Mouse (Mus musculus) lung, postnatal 0 days (tissue): ENCODE results near the gene Fam69b.

ENCODE experiments used
- CTCF ChIP-seq: IDR thresholded peaks from 2 replicates; pipeline ENCODE4 v1.5.1; 2016; ENCODE audit warnings: antibody characterized with exemption, mild to moderate bottlenecking
- EP300 ChIP-seq: IDR thresholded peaks from 2 replicates; pipeline ENCODE4 v1.6.1; 2016; ENCODE audit warnings: antibody characterized with exemption, mild to moderate bottlenecking, control low read depth

- TF ChIP-seq CTCF (no peak), EP300 (no peak)
These were observed 5.8 kb downstream of the Fam69b start for GRCm38 (mm10) chr2:26633953-26634530.
